34 mouse cellular contexts compared by ENCODE assay signal in genomic region chr12:18224516-18224915, GRCm38 (mm10).
DNase-seq lines count a peak whose midpoint lies in the region; ATAC-seq and TF ChIP-seq lines count a peak whose summit lies in the region.
"Had no signal": no experiment of that assay in that cellular context is flagged by ENCODE, and none has a peak within 500 bp of the region (broad histone marks: within the 10 kb centered on the region; RNA-seq: fewer than 3 reads in every experiment).

No protein-coding gene starts in this region.

- no peak overlapping the region for H3K27ac ChIP-seq in ES-E14 (ENCODE audit: insufficient read depth, low read depth, low read length, poor library complexity, severe bottlenecking)
- H3K27ac ChIP-seq in midbrain, embryonic 16.5 days (ENCODE audit: low read length), result no peak overlapping the region
- H3K27ac ChIP-seq: embryonic facial prominence, embryonic 10.5 days; embryonic facial prominence, embryonic 13.5 days; forebrain, embryonic 12.5 days; forebrain, embryonic 15.5 days; heart, embryonic 15.5 days; hindbrain, embryonic 14.5 days; hindbrain, postnatal 0 days had no signal

- 84% methylated on average over 6 of the region's 6 CpGs for WGBS in midbrain, embryonic 16.5 days

- peak; percentile 72 for DNase-seq in 416B (ENCODE audit: low read depth)
- DNase-seq in A20 (ENCODE audit: low read depth, low spot score), result peak; percentile 40
- DNase-seq in ES-E14 (ENCODE audit: low read depth, low spot score), result peak; percentile 42
- DNase-seq in R1 (ENCODE audit: low read depth, low spot score), result peak; percentile 86
- no peak for DNase-seq in cerebellum, adult 8-10 months
- no peak for DNase-seq in neural tube, embryonic 10.5 days (ENCODE audit: extremely low spot score, low spot score)
- DNase-seq in kidney, postnatal 14 days, result no peak
- DNase-seq: adrenal gland, postnatal 10 days; adrenal gland, postnatal 36 days; B cell, adult 2 months; cerebellum, adult 2 months; cerebellum, postnatal 10 days; cerebellum, postnatal 36 days; embryo, embryonic 11 days; gastrocnemius, postnatal 25 days; heart, adult 18-20 months; heart, postnatal 10 days; heart, postnatal 36 days had no signal

- no peak for ATAC-seq in midbrain, embryonic 16.5 days
- ATAC-seq: activated CD4-positive, CD25-positive, alpha-beta regulatory T cell, adult 4 months; forebrain, embryonic 15.5 days; hindbrain, postnatal 0 days; inflammation-experienced regulatory T-cells, adult 6 months; intestine, embryonic 16.5 days; Patski had no signal

- no peak overlapping the region for H3K4me3 ChIP-seq in ES-E14 (ENCODE audit: insufficient read depth in 1 of 2, low read depth in 1 of 2, low read length in 2 of 2, poor library complexity in 1 of 2, severe bottlenecking in 1 of 2)
- H3K4me3 ChIP-seq in midbrain, embryonic 16.5 days (ENCODE audit: low read depth, low read length), result no peak overlapping the region
- H3K4me3 ChIP-seq: embryonic facial prominence, embryonic 10.5 days; embryonic facial prominence, embryonic 13.5 days; erythroblast, embryonic 14.5 days; forebrain, embryonic 12.5 days; forebrain, embryonic 15.5 days; heart, embryonic 12.5 days; heart, embryonic 15.5 days had no signal

- H3K4me2 ChIP-seq in midbrain, embryonic 16.5 days (ENCODE audit: low read length), result no peak overlapping the region
- H3K4me2 ChIP-seq: embryonic facial prominence, embryonic 13.5 days; forebrain, embryonic 12.5 days; forebrain, embryonic 15.5 days; heart, embryonic 12.5 days; heart, embryonic 15.5 days; hindbrain, embryonic 14.5 days had no signal

- H3K27me3 ChIP-seq in midbrain, embryonic 16.5 days (ENCODE audit: control insufficient read depth, insufficient read depth, low read depth, low read length), result no peaks in the 10 kb centered on the region
- H3K27me3 ChIP-seq: CH12.LX; embryonic facial prominence, embryonic 13.5 days; forebrain, embryonic 12.5 days; forebrain, embryonic 15.5 days; heart, embryonic 12.5 days; heart, embryonic 15.5 days had no signal

- H3K4me1 ChIP-seq in ES-E14 (ENCODE audit: control insufficient read depth in 2 of 2, insufficient read depth in 2 of 2, low read length in 2 of 2, poor library complexity in 1 of 2), result peaks cover 0 to 2% of the 10 kb centered on the region in 2 experiments; a peak in 1 of 4 replicates
- no peaks in the 10 kb centered on the region for H3K4me1 ChIP-seq in midbrain, embryonic 16.5 days (ENCODE audit: control insufficient read depth, insufficient read depth, low read length)
- H3K4me1 ChIP-seq: embryonic facial prominence, embryonic 10.5 days; embryonic facial prominence, embryonic 13.5 days; forebrain, embryonic 12.5 days; forebrain, embryonic 15.5 days; heart, embryonic 12.5 days; heart, embryonic 15.5 days had no signal

- peaks cover 3% of the 10 kb centered on the region; the same call in 1 of the 2 replicates for H3K9me3 ChIP-seq in ES-E14 (ENCODE audit: control insufficient read depth, insufficient read depth, low read depth, low read length)
- H3K9me3 ChIP-seq in midbrain, embryonic 16.5 days (replicated peaks; ENCODE audit: control insufficient read depth, low read length, poor library complexity, severe bottlenecking), result peaks cover 42% of the 10 kb centered on the region

- in situ Hi-C loops in ES-E14 (cut with MboI; ENCODE audit: low sequenced_read_pairs in 2 of 2, unreplicated experiment in 2 of 2), result no loop called here

- no peaks in the 10 kb centered on the region for H3K36me3 ChIP-seq in ES-E14 (ENCODE audit: control insufficient read depth, insufficient read depth, low read length, poor library complexity, severe bottlenecking)
- no peaks in the 10 kb centered on the region for H3K36me3 ChIP-seq in midbrain, embryonic 16.5 days (ENCODE audit: control insufficient read depth, insufficient read depth, low read length)
- H3K36me3 ChIP-seq: embryonic facial prominence, embryonic 10.5 days; embryonic facial prominence, embryonic 13.5 days; forebrain, embryonic 12.5 days; forebrain, embryonic 15.5 days; G1E; heart, embryonic 12.5 days; heart, embryonic 15.5 days had no signal

- no peak overlapping the region for H3K9ac ChIP-seq in ES-E14 (ENCODE audit: insufficient read depth, low read depth, low read length, poor library complexity, severe bottlenecking)
- no peak overlapping the region for H3K9ac ChIP-seq in midbrain, embryonic 16.5 days (ENCODE audit: low read depth, low read length)
- H3K9ac ChIP-seq: embryonic facial prominence, embryonic 13.5 days; forebrain, embryonic 12.5 days; forebrain, embryonic 15.5 days; heart, embryonic 12.5 days; heart, embryonic 15.5 days; hindbrain, embryonic 14.5 days had no signal

TF ChIP-seq in ES-E14, 5 proteins besides CTCF, POLR2A, EP300 and RAD21:
- TF ChIP-seq ZC3H11A (IDR thresholded peaks at IDR 0.05; ENCODE audit: borderline replicate concordance, low read depth, low read length) (0 out of 2 replicates have a peak, but pooled peaks have one; percentile 36), ZNF384 (IDR thresholded peaks at IDR 0.05; ENCODE audit: low read depth, low read length) (no peak)

Comparison
In these comparisons a context has a peak if more than half of its experiments do, and no peak if none do; other contexts are left out.
1. DNase-seq: peak in 416B (single experiment), A20 (single experiment), ES-E14 (single experiment) and R1 (single experiment); none in cerebellum, adult 8-10 months (single experiment), neural tube, embryonic 10.5 days (single experiment) and kidney, postnatal 14 days (single experiment).